Mouse (Mus musculus) hindbrain, embryonic 15.5 days (tissue): ENCODE results near the gene Cntnap5c. TPM values are rescaled to one million over a fixed set of nuclear protein-coding genes. Genes with fewer than 3 reads are reported as not detected.

Experiments used
- ATAC-seq: fragments of 200-750 bp; cut with Nextera tagmentation; 2 replicates; pipeline ENCODE4 v1.8.0; 2017; ENCODE audit warnings: low read depth, moderate number of reproducible peaks, moderate TSS enrichment; ENCODE audit not compliant: low FRiP score
- H3K27ac ChIP-seq: fragments of 300-500 bp; sonication (generic); replicated peaks from 2 replicates; pipeline ENCODE4 v1.5.1; 2015; ENCODE audit warnings: mild to moderate bottlenecking, inconsistent platforms
- H3K27me3 ChIP-seq: fragments of 300-500 bp; sonication (generic); 2 replicates; pipeline ENCODE4 v1.6.1; 2015; ENCODE audit warnings: control low read depth, inconsistent platforms
- H3K36me3 ChIP-seq: fragments of 300-500 bp; sonication (generic); 2 replicates; pipeline ENCODE4 v1.6.1; 2015; ENCODE audit warnings: control low read depth, inconsistent platforms
- H3K4me1 ChIP-seq: fragments of 300-500 bp; sonication (generic); replicated peaks from 2 replicates; pipeline ENCODE4 v1.6.1; 2015; ENCODE audit warnings: control low read depth, inconsistent platforms
- H3K4me2 ChIP-seq: fragments of 300-500 bp; sonication (generic); 2 replicates; pipeline ENCODE4 v1.6.1; 2015; ENCODE audit warnings: moderate library complexity, mild to moderate bottlenecking, inconsistent platforms
- H3K4me3 ChIP-seq: fragments of 300-500 bp; sonication (generic); 2 replicates; pipeline ENCODE4 v1.5.1; 2015; ENCODE audit warnings: mild to moderate bottlenecking, inconsistent platforms
- H3K9ac ChIP-seq: fragments of 300-500 bp; sonication (generic); 2 replicates; pipeline ENCODE4 v1.6.1; 2015; ENCODE audit warnings: inconsistent platforms
- H3K9me3 ChIP-seq: fragments of 300-500 bp; sonication (generic); 2 replicates; pipeline ENCODE4 v1.6.1; 2016; ENCODE audit warnings: control low read depth, inconsistent platforms
- WGBS: fragments of 180-500 bp; shearing (Covaris S2); methylation state at CpG from one replicate; pipeline ENCODE4 v1.1.7; 2015; 5-methylcytosine and 5-hydroxymethylcytosine counted together
- polyA plus RNA-seq: library from polyadenylated mRNA; unstranded; fragments of >200 nt; fragmentation: Nextera tagmentation; extraction: Ambion mirVana; gene quantifications from 2 replicates; pipeline ENCODE4 v1.2.1, GENCODE M21; 2015

The Cntnap5c gene
- 3.5 and 3.7 TPM in 2 replicates for polyA plus RNA-seq

DNA sequence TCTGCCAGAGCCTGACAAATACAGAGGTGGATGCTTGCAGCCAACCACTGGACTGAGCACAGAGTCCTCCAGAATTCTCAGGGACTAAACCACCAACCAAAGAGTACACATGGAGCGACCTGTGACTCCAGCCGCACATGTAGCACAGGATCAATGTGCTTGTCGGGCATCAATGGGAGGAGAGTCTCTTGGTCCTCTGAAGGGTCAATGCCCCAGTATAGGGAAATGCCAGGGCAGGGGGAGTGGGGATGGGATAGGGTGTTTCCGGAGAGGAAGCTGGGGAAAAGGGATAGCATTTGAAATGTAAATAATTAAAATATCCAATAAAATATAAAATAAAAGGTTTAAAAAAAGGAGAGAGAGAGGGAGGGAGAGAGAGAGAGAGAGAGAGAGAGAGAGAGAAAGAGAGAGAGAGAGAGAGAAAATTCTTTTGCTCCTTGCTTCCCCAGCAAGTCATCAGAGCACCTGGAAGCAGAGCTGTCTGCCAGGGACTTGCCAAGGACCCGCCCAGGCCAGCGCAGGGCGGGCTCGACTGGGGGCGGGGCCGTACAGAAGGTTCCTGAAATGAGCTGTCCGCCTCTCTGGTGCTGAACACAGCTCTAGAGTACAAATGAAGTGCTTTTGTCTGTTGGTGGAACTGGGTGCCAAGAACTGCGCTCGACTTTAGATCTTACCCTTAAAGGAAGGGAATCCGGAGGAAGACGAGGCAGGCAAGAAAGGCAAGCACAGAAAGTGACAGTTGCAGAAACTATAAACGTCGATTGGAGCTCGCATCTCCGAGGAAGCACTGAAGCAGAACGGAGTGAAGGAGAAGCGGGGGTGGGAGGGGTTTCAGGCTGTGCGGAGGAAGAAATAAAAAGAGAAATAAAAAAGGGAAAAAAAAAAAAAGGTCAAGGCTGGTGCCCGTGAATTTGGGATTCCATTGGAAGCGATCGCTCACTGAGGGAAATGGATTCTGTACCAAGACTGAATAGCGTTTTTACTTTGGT lies at the start of gene Cntnap5c:
Gene Cntnap5c (plus strand): TSS at position 949 of the 989 bp plus-strand sequence.
- Histone ChIP-seq H3K9ac (peak within 1 kb of the TSS; percentile 34), H3K4me3 (peak within 1 kb of the TSS; percentile 46), H3K4me1 (peaks cover 8% of the 10 kb centered on the region; the same call in 1 of the 2 replicates), H3K9me3 (no peaks in the 10 kb centered on the region), H3K27me3 (no peaks in the 10 kb centered on the region), H3K27ac (no peak within 1 kb of the TSS), H3K4me2 (peak within 1 kb of the TSS; percentile 72), H3K36me3 (no peaks in the 10 kb centered on the region)
- ATAC-seq = peak; percentile 94
- 18% methylated on average over 26 of the region's 26 CpGs for WGBS

DNA sequence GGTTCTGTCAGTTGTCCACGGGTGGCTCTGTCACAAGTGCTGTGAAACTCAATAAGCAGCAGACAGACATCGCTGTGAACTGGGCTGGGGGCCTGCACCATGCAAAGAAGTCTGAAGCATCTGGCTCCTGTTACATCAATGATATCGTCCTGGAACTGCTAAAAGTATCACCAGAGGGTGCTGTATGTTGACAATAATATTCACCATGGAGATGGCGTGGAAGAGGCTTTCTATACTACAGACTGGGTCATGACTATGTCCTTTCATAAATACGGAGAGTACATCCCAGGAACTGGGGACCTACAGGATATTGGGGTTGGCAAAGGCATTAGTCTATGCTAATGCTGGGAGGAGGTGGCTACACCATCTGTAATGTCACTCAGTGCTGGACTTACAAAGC lies 27.3 kb upstream of the Cntnap5c start, which contains the start of gene Gm21834:
Gene Gm21834 (minus strand): TSS at position 101 of the 400 bp plus-strand sequence.
- no peak for ATAC-seq
- no peaks in the 10 kb centered on the region for H3K9me3 ChIP-seq
- H3K4me2 ChIP-seq = no peak within 1 kb of the TSS
- no peaks in the 10 kb centered on the region for H3K36me3 ChIP-seq
- no peak within 1 kb of the TSS for H3K27ac ChIP-seq
- H3K9ac ChIP-seq = no peak within 1 kb of the TSS
- no peaks in the 10 kb centered on the region for H3K27me3 ChIP-seq
- H3K4me1 ChIP-seq = no peaks in the 10 kb centered on the region
- H3K4me3 ChIP-seq = no peak within 1 kb of the TSS
- WGBS = 92% methylated on average over 5 of the region's 5 CpGs

- ATAC-seq = no peak
- Histone ChIP-seq H3K36me3 (no peaks in the 10 kb centered on the region), H3K4me1 (no peaks in the 10 kb centered on the region), H3K9ac (no peak overlapping the region), H3K27me3 (no peaks in the 10 kb centered on the region), H3K4me3 (no peak overlapping the region), H3K4me2 (no peak overlapping the region), H3K27ac (no peak overlapping the region), H3K9me3 (no peaks in the 10 kb centered on the region)
- 80% methylated on average over 1 of the region's 1 CpGs for WGBS
Measured at GRCm38 (mm10) chr17:57758033-57758432, 11.3 kb upstream of the Cntnap5c start.

DNA sequence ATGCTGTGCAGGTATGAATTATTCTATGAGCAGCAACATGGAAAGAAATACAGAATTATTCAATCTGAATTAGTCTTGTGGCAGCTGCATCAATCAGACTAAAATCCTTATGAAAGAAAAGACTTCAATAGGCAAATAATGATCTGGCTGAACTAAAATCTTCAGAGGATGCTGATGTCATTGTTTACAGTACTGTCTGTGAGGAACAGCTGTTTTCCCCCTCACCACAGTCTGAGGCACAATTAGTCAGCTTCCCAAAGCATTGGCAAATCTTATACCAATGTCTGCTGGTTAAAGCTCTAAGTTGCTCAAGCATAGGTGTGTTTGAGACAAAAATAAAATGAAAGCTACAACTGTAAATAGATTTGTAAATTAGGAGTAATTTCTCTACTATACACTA lies 2.1 kb upstream of the Cntnap5c start:
- Histone ChIP-seq H3K27me3 (no peaks in the 10 kb centered on the region), H3K4me1 (peaks cover 8% of the 10 kb centered on the region; the same call in 1 of the 2 replicates), H3K9me3 (no peaks in the 10 kb centered on the region), H3K4me3 (no peak overlapping the region), H3K36me3 (no peaks in the 10 kb centered on the region), H3K9ac (no peak overlapping the region), H3K27ac (no peak overlapping the region), H3K4me2 (no peak overlapping the region)
- no peak for ATAC-seq

DNA sequence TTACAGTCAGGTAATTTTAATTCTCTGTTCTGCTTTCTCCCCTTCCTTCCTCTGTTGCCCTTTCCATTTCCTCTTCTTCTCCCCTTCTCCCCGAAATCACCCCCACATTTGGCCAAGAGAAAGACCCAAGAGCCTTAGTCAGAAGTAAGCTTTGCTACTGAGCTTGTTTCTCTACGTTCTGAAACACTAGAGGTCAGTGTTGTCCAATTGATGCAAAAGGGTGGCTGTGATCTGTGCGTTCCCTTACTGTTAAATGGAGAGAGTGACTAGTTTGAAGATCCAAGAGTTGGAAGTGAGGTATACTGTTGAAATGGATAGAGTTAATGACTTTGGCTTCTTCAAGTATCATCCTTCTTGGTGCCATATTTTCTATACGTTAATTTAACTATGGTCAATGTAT lies 1.5 kb downstream of the Cntnap5c start:
- Histone ChIP-seq H3K4me1 (peaks cover 8% of the 10 kb centered on the region; the same call in 1 of the 2 replicates), H3K9ac (no peak overlapping the region), H3K4me3 (peak overlapping the region; percentile 46), H3K9me3 (no peaks in the 10 kb centered on the region), H3K4me2 (peak overlapping the region; percentile 72), H3K36me3 (no peaks in the 10 kb centered on the region), H3K27me3 (no peaks in the 10 kb centered on the region), H3K27ac (no peak overlapping the region)
- ATAC-seq = peak; percentile 65; the same call in 1 of the 2 replicates
- WGBS = 22% methylated on average over 4 of the region's 4 CpGs

DNA sequence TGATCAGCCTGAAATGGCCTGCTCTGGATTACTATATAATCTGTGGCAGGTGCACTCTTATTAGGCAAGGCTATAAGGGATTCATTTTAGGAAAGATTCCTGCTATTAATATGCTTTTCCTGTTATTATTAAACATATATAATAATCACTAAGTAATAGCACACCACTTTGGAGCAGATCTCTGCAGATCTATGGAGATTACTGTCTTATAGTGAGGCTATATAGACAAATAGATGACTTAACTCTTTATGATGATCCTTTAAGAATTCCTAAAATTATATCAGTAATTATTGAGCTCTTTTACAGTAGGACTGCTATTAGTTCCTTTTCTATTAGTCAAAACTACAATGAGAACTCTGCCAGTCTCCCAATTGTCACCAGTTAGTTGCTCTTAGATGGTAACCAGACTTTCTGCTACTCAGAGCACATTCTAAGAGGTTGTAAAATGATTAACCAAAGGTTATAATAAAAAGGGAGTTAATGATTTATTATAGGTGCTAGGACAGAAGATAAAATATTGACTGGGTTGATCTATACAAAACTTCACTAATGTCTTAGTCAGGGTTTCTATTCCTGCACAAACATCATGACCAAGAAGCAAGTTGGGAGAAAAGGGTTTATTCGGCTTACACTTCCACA lies 18.9 kb downstream of the Cntnap5c start:
- Histone ChIP-seq H3K4me1 (no peaks in the 10 kb centered on the region), H3K4me2 (no peak overlapping the region), H3K36me3 (no peaks in the 10 kb centered on the region), H3K27ac (no peak overlapping the region), H3K4me3 (no peak overlapping the region), H3K27me3 (no peaks in the 10 kb centered on the region), H3K9ac (no peak overlapping the region), H3K9me3 (no peaks in the 10 kb centered on the region)
- no peak for ATAC-seq
- WGBS = 85% methylated on average over 1 of the region's 1 CpGs

DNA sequence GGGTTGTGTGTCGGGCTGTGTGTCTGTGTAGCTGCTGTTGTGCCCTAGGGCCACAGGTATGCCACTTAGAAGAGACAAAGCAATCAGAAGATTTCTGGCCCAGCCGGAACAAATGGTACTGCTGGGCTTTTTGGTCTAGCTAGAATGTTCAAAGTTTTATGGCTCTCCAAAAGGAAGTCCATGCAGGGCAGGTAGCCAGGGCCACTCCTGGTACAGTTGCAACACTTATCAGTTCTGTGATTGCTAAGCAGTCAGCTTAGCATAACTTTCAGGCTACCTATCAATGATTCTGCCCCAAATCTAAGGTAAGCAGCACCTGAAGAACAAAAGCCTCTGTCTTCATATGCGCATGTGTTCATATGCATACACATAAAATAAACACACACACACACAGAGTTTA lies 26.0 kb downstream of the Cntnap5c start:
- ATAC-seq = no peak
- Histone ChIP-seq H3K27ac (no peak overlapping the region), H3K9me3 (no peaks in the 10 kb centered on the region), H3K4me1 (no peaks in the 10 kb centered on the region), H3K36me3 (no peaks in the 10 kb centered on the region), H3K9ac (no peak overlapping the region), H3K4me3 (no peak overlapping the region), H3K27me3 (no peaks in the 10 kb centered on the region), H3K4me2 (no peak overlapping the region)
- 91% methylated on average over 3 of the region's 3 CpGs for WGBS

DNA sequence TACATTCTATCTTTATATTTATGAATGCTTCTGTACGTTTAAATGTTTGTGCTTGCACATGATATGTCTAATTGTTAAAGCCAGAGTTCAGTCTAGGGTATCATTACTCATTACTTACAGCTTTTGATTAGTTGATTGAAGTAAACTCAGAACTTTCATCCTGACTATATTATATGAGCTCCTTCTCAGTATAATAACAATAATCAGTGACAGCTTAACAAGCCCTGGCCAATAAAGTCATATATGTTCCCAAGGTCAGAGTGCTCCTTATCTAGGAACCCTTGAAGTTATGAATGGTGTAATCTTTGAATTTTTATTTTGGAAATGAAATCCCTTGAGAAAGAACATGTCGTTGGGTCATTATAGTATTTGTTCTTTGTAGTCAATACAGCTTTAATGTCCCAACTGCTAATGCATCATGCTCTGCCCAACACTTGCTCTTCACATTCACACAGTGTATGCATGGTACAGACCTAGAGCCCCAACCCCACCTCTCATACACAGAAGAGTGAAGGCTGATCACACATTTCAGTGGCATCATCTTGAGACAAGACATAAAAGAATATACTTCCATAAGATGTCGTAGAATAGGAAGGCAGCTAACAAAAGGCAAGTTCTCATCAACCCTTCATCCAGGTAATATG lies 27.4 kb downstream of the Cntnap5c start:
- no peak overlapping the region for H3K27ac ChIP-seq
- 92% methylated on average over 3 of the region's 3 CpGs for WGBS
- ATAC-seq = no peak

GRCm38 (mm10) chr17:57799414-57799985 lies 30.1 kb downstream of the Cntnap5c start:
- Histone ChIP-seq H3K27ac (no peak overlapping the region), H3K4me1 (no peaks in the 10 kb centered on the region), H3K4me3 (no peak overlapping the region), H3K9ac (no peak overlapping the region), H3K4me2 (no peak overlapping the region), H3K27me3 (no peaks in the 10 kb centered on the region), H3K36me3 (no peaks in the 10 kb centered on the region), H3K9me3 (no peaks in the 10 kb centered on the region)
- 18% methylated on average over 3 of the region's 3 CpGs for WGBS
- no peak for ATAC-seq

More for the DNA sequence above, 27.4 kb downstream of the Cntnap5c start:
- Histone ChIP-seq H3K4me3 (no peak overlapping the region), H3K9me3 (no peaks in the 10 kb centered on the region), H3K36me3 (no peaks in the 10 kb centered on the region), H3K4me1 (no peaks in the 10 kb centered on the region), H3K9ac (no peak overlapping the region), H3K27me3 (no peaks in the 10 kb centered on the region), H3K4me2 (no peak overlapping the region)

- Histone ChIP-seq H3K4me1 (no peaks in the 10 kb centered on the region), H3K27ac (no peak overlapping the region), H3K27me3 (no peaks in the 10 kb centered on the region), H3K9ac (no peak overlapping the region), H3K4me2 (no peak overlapping the region), H3K4me3 (no peak overlapping the region), H3K9me3 (no peaks in the 10 kb centered on the region), H3K36me3 (no peaks in the 10 kb centered on the region)
- WGBS = 90% methylated on average over 1 of the region's 1 CpGs
- no peak for ATAC-seq
Measured at GRCm38 (mm10) chr17:57801180-57801579, 31.8 kb downstream of the Cntnap5c start.

- H3K4me1 ChIP-seq = no peaks in the 10 kb centered on the region
- H3K27ac ChIP-seq = no peak overlapping the region
- no peaks in the 10 kb centered on the region for H3K36me3 ChIP-seq
- H3K4me3 ChIP-seq = no peak overlapping the region
- H3K27me3 ChIP-seq = no peaks in the 10 kb centered on the region
- ATAC-seq = no peak
- no peak overlapping the region for H3K4me2 ChIP-seq
- H3K9ac ChIP-seq = no peak overlapping the region
- no peaks in the 10 kb centered on the region for H3K9me3 ChIP-seq
Measured at GRCm38 (mm10) chr17:57837090-57837971, 68.0 kb downstream of the Cntnap5c start.
